Mouse (Mus musculus) heart, embryonic 12.5 days (tissue): ENCODE data around the gene Rap2a. TPM values are rescaled to one million over a fixed set of nuclear protein-coding genes. Genes with fewer than 3 reads are reported as not detected.

Source experiments
- ATAC-seq: fragments of 200-750 bp; cut with Nextera tagmentation; 2 replicates; pipeline ENCODE4 v1.8.0; 2017; ENCODE audit warnings: moderate TSS enrichment, moderate library complexity; ENCODE audit not compliant: insufficient number of reproducible peaks, low FRiP score
- H3K27ac ChIP-seq: fragments of 300-500 bp; sonication (generic); 2 replicates; pipeline ENCODE4 v1.5.1; 2016; ENCODE audit warnings: mild to moderate bottlenecking, moderate library complexity; ENCODE audit not compliant: poor library complexity, severe bottlenecking
- H3K27me3 ChIP-seq: fragments of 300-500 bp; sonication (generic); replicated peaks from 2 replicates; pipeline ENCODE4 v1.6.1; 2016; ENCODE audit warnings: mild to moderate bottlenecking, moderate library complexity
- H3K36me3 ChIP-seq: fragments of 300-500 bp; sonication (generic); 2 replicates; pipeline ENCODE4 v1.6.1; 2016; ENCODE audit warnings: mild to moderate bottlenecking, moderate library complexity
- H3K4me1 ChIP-seq: fragments of 300-500 bp; sonication (generic); replicated peaks from 2 replicates; pipeline ENCODE4 v1.6.1; 2016; ENCODE audit warnings: mild to moderate bottlenecking
- H3K4me2 ChIP-seq: fragments of 300-500 bp; sonication (generic); 2 replicates; pipeline ENCODE4 v1.6.1; 2016; ENCODE audit warnings: mild to moderate bottlenecking, moderate library complexity
- H3K4me3 ChIP-seq: fragments of 300-500 bp; sonication (generic); 2 replicates; pipeline ENCODE4 v1.5.1; 2016; ENCODE audit warnings: mild to moderate bottlenecking
- H3K9ac ChIP-seq: fragments of 300-500 bp; sonication (generic); 2 replicates; pipeline ENCODE4 v1.6.1; 2016; ENCODE audit warnings: mild to moderate bottlenecking, moderate library complexity
- H3K9me3 ChIP-seq: fragments of 300-500 bp; sonication (generic); replicated peaks from 2 replicates; pipeline ENCODE4 v1.6.1; 2016; ENCODE audit warnings: mild to moderate bottlenecking, moderate library complexity
- WGBS: fragments of 180-500 bp; shearing (Covaris S2); methylation state at CpG from one replicate; pipeline ENCODE4 v1.1.7; 2016; 5-methylcytosine and 5-hydroxymethylcytosine counted together
- polyA plus RNA-seq: library from polyadenylated mRNA; unstranded; fragments of >200 nt; fragmentation: Nextera tagmentation; extraction: Ambion mirVana; gene quantifications from 2 replicates; pipeline ENCODE4 v1.2.1, GENCODE M21; 2016

The Rap2a gene
- polyA plus RNA-seq, 1 experiment from 2014 or later, result 16.1 TPM

DNA sequence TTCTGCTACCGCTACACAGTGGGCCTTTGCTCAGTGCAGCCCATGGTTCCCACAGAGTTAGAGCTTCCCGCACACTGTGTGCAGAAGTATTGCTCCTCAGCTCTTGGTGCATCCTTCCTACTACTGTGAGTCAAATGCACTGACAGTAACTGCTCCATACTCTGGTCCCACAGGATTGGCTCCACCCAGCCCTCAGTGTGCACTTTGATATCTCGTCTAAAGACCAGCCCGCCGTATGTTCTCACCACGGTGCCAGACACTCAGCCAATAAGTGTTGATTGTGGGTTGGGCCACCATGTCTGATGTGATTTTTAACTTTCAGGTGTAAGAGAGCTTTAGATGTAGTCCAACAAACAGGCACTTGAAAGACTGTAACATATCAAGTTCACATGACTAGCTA is 21.4 kb downstream of the Rap2a start:
- H3K9ac ChIP-seq, result no peak overlapping the region
- peaks cover 11% of the 10 kb centered on the region for H3K36me3 ChIP-seq
- no peak overlapping the region for H3K27ac ChIP-seq
- no peaks in the 10 kb centered on the region for H3K9me3 ChIP-seq
- no peaks in the 10 kb centered on the region for H3K27me3 ChIP-seq
- WGBS, result 66% methylated on average over 6 of the region's 6 CpGs
- ATAC-seq, result no peak
- peaks cover 44% of the 10 kb centered on the region for H3K4me1 ChIP-seq
- no peak overlapping the region for H3K4me2 ChIP-seq
- no peak overlapping the region for H3K4me3 ChIP-seq

- H3K36me3 ChIP-seq, result peaks cover 11% of the 10 kb centered on the region
- no peak overlapping the region for H3K27ac ChIP-seq
- no peak overlapping the region for H3K4me3 ChIP-seq
- WGBS, result 73% methylated on average over 12 of the region's 12 CpGs
- H3K4me1 ChIP-seq, result peaks cover 41% of the 10 kb centered on the region
- ATAC-seq, result no peak
- no peaks in the 10 kb centered on the region for H3K27me3 ChIP-seq
- H3K9me3 ChIP-seq, result no peaks in the 10 kb centered on the region
- no peak overlapping the region for H3K4me2 ChIP-seq
- H3K9ac ChIP-seq, result no peak overlapping the region
Measured at GRCm38 (mm10) chr14:120500021-120500560, 21.8 kb downstream of the Rap2a start.

DNA sequence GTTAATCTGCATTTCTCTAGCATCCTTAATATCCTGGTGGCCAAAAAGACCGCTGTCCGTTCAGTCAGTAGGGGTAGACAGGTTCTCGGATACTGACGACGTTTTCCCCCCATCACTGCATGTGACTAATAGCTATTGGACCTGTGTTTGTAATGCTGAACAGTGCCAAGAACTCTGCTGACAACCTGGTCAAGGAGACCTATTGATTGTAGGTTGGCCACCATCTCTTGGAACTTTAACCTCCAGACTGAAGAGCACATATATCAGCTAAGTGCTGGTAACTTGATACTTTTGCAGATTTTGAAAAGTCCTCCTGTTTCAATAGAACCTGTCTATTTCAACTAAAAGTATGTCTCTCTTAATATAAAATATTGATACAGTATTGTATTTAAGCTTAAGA is 22.5 kb downstream of the Rap2a start:
- H3K36me3 ChIP-seq, result peaks cover 11% of the 10 kb centered on the region
- H3K9me3 ChIP-seq, result no peaks in the 10 kb centered on the region
- H3K4me2 ChIP-seq, result no peak overlapping the region
- no peak overlapping the region for H3K9ac ChIP-seq
- H3K4me3 ChIP-seq, result no peak overlapping the region
- no peak for ATAC-seq
- 88% methylated on average over 5 of the region's 5 CpGs for WGBS
- H3K27ac ChIP-seq, result no peak overlapping the region
- no peaks in the 10 kb centered on the region for H3K27me3 ChIP-seq
- H3K4me1 ChIP-seq, result peaks cover 34% of the 10 kb centered on the region

DNA sequence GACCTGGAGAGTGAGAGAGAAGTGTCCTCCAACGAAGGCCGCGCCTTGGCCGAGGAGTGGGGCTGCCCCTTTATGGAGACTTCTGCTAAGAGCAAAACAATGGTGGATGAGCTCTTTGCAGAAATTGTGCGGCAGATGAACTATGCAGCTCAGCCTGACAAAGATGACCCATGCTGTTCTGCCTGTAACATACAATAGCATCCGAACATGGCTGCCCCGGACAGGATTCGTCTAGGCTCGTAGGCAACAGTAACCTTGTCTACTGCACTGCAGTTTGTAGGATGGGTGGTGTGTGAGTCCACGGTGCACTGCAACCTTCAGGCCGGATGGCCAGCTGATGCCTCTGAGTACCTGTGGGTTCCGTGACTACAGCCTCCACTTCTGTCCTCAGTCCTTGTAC is 25.4 kb downstream of the Rap2a start:
- H3K9ac ChIP-seq, result no peak overlapping the region
- WGBS, result 94% methylated on average over 12 of the region's 12 CpGs

DNA sequence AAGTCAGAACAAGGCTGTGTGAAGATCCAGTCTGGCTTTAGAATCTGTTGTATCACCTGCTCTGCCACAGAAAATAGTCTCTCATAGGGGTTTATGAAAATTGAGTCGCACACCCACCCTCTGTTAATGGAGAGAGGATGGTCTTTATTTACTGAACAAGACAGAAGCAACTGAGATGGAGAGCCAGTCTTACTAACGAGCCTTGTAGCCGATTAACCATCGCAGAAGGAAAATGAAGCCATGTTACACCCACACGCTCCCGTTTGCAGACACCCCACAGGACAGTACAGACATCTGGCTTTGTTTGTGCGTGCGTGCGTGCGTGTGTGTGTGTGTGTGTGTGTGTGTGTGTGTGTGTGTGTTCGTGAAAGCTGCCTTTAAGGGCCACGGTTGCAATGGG is 26.2 kb downstream of the Rap2a start:
- Histone ChIP-seq H3K36me3 (peaks cover 11% of the 10 kb centered on the region), H3K9me3 (no peaks in the 10 kb centered on the region), H3K27me3 (no peaks in the 10 kb centered on the region), H3K4me2 (no peak overlapping the region), H3K4me1 (peaks cover 27% of the 10 kb centered on the region), H3K4me3 (no peak overlapping the region), H3K9ac (no peak overlapping the region), H3K27ac (no peak overlapping the region)
- ATAC-seq, result no peak
- WGBS, result 80% methylated on average over 12 of the region's 12 CpGs

More for the DNA sequence above, 25.4 kb downstream of the Rap2a start:
- Histone ChIP-seq H3K4me1 (peaks cover 28% of the 10 kb centered on the region), H3K4me3 (no peak overlapping the region), H3K4me2 (no peak overlapping the region), H3K9me3 (no peaks in the 10 kb centered on the region), H3K27me3 (no peaks in the 10 kb centered on the region), H3K36me3 (peaks cover 11% of the 10 kb centered on the region), H3K27ac (no peak overlapping the region)
- ATAC-seq, result no peak

- Histone ChIP-seq H3K4me1 (peaks cover 21% of the 10 kb centered on the region), H3K9me3 (no peaks in the 10 kb centered on the region), H3K27ac (no peak overlapping the region), H3K27me3 (no peaks in the 10 kb centered on the region), H3K4me3 (no peak overlapping the region), H3K9ac (no peak overlapping the region), H3K36me3 (peaks cover 11% of the 10 kb centered on the region), H3K4me2 (no peak overlapping the region)
- ATAC-seq, result no peak
- WGBS, result 82% methylated on average over 18 of the region's 18 CpGs
Measured at GRCm38 (mm10) chr14:120504928-120505461, 26.8 kb downstream of the Rap2a start.

DNA sequence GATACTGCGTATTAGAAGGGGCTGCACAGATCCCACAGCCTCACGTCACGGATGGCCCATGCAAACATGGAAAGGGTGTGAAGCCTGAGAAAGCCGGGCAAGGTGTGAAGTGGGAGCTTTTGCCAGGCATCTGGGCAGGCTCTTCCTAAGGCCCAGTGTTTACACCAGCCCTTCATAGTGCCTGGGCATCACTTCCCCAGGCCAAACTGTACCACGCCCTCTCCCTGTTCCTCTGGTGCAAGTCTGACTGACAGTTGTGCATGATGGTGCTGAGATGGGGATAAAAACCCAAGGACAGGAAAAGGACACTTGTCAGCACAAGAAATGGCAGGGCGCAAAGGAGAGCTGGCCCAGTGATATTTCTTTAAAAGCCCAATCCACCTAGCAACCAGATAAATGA is 27.7 kb downstream of the Rap2a start:
- WGBS, result 87% methylated on average over 6 of the region's 6 CpGs
- Histone ChIP-seq H3K4me1 (peaks cover 17% of the 10 kb centered on the region), H3K9ac (no peak overlapping the region), H3K27ac (no peak overlapping the region), H3K4me3 (no peak overlapping the region), H3K36me3 (peaks cover 11% of the 10 kb centered on the region), H3K4me2 (no peak overlapping the region), H3K9me3 (no peaks in the 10 kb centered on the region), H3K27me3 (no peaks in the 10 kb centered on the region)
- no peak for ATAC-seq

GRCm38 (mm10) chr14:120507516-120507915 is 29.3 kb downstream of the Rap2a start:
- Histone ChIP-seq H3K9me3 (no peaks in the 10 kb centered on the region), H3K4me1 (peaks cover 17% of the 10 kb centered on the region), H3K36me3 (peaks cover 11% of the 10 kb centered on the region), H3K4me3 (no peak overlapping the region), H3K4me2 (peak overlapping the region; percentile 44), H3K9ac (no peak overlapping the region), H3K27ac (peak overlapping the region; percentile 38; the same call in 1 of the 2 replicates), H3K27me3 (no peaks in the 10 kb centered on the region)
- WGBS, result 16% methylated on average over 12 of the region's 12 CpGs
- ATAC-seq, result peak; percentile 73

GRCm38 (mm10) chr14:120508566-120509365 is 30.5 kb downstream of the Rap2a start:
- H3K4me3 ChIP-seq, result no peak overlapping the region
- no peak overlapping the region for H3K4me2 ChIP-seq
- no peak overlapping the region for H3K27ac ChIP-seq
- peaks cover 7% of the 10 kb centered on the region for H3K36me3 ChIP-seq
- H3K4me1 ChIP-seq, result peaks cover 17% of the 10 kb centered on the region
- 74% methylated on average over 16 of the region's 16 CpGs for WGBS
- H3K9me3 ChIP-seq, result no peaks in the 10 kb centered on the region
- H3K27me3 ChIP-seq, result no peaks in the 10 kb centered on the region
- no peak overlapping the region for H3K9ac ChIP-seq
- ATAC-seq, result no peak

- no peak overlapping the region for H3K4me2 ChIP-seq
- H3K4me3 ChIP-seq, result no peak overlapping the region
- no peaks in the 10 kb centered on the region for H3K27me3 ChIP-seq
- no peak overlapping the region for H3K9ac ChIP-seq
- ATAC-seq, result no peak
- 77% methylated on average over 5 of the region's 5 CpGs for WGBS
- no peaks in the 10 kb centered on the region for H3K9me3 ChIP-seq
- peaks cover 17% of the 10 kb centered on the region for H3K4me1 ChIP-seq
- no peak overlapping the region for H3K27ac ChIP-seq
- peaks cover 4% of the 10 kb centered on the region for H3K36me3 ChIP-seq
Measured at GRCm38 (mm10) chr14:120509366-120509640, 31.1 kb downstream of the Rap2a start.

DNA sequence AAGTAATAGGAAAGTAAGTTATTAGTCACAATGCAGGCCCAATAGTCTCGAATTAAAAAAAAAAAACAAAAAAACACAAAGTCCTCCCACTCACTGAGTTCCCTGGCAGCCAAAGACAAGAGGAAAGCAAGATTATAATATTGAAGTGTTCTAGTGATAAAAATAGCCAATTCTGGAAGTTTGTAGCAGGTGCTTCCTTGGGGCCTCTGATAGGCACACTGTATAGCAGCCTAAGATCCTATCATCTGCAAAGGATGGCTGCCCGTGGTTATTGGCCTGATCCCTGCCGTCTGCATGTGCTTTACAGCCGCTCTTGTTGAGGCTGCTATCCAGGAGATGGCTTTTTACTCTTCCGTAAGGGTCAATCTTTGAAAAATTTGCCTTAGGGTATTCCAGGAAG is 33.6 kb downstream of the Rap2a start:
- peaks cover 17% of the 10 kb centered on the region for H3K4me1 ChIP-seq
- H3K9ac ChIP-seq, result no peak overlapping the region
- H3K4me3 ChIP-seq, result no peak overlapping the region
- 74% methylated on average over 5 of the region's 5 CpGs for WGBS
- no peaks in the 10 kb centered on the region for H3K27me3 ChIP-seq
- H3K36me3 ChIP-seq, result no peaks in the 10 kb centered on the region
- H3K27ac ChIP-seq, result no peak overlapping the region
- ATAC-seq, result no peak
- H3K9me3 ChIP-seq, result no peaks in the 10 kb centered on the region
- H3K4me2 ChIP-seq, result no peak overlapping the region
